Mouse (Mus musculus) layer of hippocampus, adult 11-12 months (tissue): Measurements from ENCODE around the gene Fam118b.
A peak's percentile ranks its signal among the peaks of the same experiment; 100 is the strongest.

Source experiments
- DNase-seq: peaks from one replicate; pipeline ENCODE4 v3.0.0; 2022; ENCODE audit warnings: low spot score

Gene Fam118b

GRCm38 (mm10) chr9:35197625-35198024, 70.0 kb downstream of the Fam118b start:
- DNase-seq: no peak

GRCm38 (mm10) chr9:35194048-35194447, 73.6 kb downstream of the Fam118b start:
- DNase-seq: no peak

DNA sequence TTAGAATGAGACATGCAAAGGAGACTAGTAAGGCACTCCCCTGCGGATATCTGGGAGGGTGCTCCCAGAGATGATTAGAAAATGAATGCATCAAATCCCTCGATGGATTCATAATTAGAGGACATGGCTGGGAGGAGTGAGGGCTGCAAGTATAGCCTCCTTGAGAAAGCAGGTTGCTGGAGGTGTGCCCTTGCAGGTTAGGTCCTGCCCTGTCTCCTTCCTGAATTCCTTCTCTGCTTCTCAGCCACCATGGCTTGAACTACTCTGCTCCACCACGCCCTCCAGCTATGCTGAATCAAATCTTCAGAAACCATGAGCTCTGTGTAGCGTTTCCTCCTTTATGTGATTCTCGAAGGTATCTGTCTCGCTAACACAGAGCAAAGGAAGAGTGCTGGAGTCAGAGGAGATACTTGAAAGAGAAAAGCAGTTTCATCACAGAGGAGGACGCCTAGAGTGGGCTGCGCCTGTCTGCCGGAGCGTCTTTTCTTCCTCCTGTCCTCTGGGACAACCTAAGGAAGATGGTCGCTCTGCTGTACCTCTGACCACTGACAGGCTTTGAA, 74.5 kb downstream of the Fam118b start:
- no peak for DNase-seq

DNA sequence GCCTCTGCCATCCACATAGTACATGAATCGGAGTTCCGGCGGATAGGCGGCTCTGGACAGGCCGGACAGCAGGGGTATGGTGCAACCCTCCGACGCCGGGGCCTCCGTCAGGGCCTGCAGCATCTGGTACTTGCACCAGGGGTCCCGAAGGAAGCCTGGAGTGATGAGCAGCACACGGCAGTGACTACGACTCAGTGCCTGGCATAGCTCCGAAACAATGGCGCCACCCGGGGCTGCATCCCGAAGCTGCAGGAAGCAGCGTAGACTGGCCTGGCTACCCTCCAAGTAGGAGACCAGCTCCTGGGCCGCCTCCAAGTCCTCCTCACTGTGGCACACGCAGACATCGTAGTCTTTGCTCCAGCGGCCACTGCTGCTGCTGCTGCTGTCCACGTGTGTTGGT, 78.9 kb downstream of the Fam118b start:
- DNase-seq: peak; percentile 67

DNA sequence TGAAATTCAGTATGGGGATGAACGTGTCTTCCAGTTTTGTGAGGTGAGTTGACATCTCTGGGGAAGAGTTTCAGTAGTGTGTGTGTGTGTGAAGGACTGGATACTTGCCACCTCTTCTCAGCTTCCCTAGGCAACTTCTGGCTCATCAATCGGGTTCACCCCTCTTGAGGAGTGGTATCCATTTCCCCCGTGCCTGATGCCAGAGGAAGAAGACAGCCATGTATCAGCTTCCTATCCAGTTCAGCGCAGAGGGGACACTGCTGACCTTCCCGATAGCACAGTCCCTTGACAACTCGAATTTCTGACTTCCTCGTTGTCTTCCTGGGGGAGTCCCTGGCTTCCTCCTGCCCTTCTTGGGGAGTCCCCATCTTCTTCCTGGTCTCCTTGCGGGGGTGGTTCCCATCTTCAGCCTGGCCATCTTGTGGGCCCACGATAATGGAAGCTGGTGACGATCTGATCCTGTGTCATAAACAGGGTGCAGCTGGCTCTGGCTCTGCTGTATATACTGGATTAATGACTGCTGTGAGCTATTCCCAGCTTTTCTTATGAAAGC, 80.2 kb downstream of the Fam118b start:
- no peak for DNase-seq

DNA sequence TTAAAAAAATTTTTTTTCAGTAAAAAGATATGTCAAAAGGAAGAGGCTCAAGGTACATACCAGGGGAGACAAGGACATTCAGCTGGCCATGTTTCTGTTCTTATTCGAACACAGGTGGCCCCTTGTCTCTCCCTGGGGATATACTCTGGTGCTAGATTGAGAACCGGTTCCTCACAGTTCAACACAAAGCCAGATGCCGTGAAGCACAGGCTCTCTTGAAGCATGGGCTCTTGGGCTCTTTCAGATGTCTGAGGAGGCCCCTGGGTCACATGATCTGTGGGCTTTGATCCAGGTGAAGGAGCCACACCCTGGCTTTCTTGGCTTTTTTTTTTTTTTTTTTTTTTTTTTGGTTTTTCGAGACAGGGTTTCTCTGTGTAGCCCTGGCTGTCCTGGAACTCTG, 81.2 kb downstream of the Fam118b start:
- DNase-seq: no peak

GRCm38 (mm10) chr9:35183359-35183758, 84.2 kb downstream of the Fam118b start:
- no peak for DNase-seq

DNA sequence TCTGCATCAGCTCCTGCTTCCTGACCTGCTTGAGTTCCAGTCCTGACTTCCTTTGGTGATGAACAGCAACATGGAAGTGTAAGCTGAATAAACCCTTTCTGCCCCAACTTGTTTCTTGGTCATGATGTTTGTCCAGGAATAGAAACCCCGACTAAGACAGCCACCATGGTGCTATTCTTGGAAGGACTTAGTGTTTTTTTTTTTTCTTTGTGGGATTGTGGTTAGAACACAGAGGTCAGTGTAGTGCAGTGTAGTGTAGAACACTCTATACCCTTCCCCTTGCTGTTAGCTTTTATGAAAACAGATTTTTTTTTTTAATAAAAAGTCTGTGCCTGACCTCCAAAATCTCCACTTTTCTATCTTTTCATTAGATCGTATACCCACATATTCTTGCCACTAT, 84.8 kb downstream of the Fam118b start:
- no peak for DNase-seq

DNA sequence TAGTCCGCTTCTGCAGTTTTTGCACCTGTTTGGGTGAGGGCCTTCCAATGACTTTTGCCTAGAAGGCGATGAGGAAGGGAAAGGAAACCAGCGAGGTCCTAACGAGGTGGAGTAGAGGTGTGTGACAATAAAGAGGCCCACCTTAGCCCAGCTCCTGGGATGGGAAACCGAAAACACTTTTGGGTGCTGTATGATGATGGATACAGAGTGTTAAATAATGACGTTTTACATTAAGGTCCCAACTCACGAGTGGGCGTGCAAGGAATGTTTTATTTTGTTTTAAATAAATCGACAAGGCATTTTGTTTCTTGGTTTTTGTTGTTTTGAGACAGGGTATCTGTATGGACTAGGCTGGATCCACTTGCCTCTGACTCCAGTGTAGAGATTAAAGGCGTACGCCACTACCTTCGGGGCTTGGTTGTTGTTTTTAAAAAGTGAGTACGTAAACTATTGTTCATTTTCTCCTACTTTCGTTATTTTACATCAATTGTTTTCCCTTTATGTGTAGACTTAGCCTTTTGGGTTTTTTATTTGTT, 91.4 kb downstream of the Fam118b start:
- no peak for DNase-seq

GRCm38 (mm10) chr9:35175251-35176123, 92.1 kb downstream of the Fam118b start, which contains the start of gene Dcps:
Dcps (minus strand) TSS chr9:35176061.
- peak; percentile 96 for DNase-seq

- no peak for DNase-seq
Measured at GRCm38 (mm10) chr9:35173331-35173730, 94.3 kb downstream of the Fam118b start.

DNA sequence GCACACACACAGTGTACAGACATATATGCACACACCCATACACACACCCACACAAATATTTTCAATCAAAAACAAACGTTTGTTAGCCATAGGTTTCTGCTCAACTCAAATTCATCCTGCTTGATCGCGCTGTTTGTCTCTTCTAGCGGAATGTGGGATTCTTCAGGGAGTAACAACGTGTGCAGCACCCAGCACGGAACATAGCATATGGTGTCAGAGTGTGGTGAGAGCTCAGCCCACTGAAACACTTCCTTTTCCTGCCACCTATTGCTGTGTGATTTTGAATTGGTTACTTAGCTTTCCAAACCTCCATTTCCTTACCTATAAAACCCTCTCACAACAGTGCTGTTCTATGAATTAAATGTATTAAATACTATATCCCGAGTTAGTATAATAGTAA, 97.5 kb downstream of the Fam118b start:
- DNase-seq: no peak
